Mouse (Mus musculus) mouse trophoblast stem cell (cell line): ENCODE data around the gene Aldh3b2.

Experiments
- in situ Hi-C, 2 experiments: fragments of 300-500 bp; cut with MseI, MboI; formaldehyde crosslinking; loops; 2 replicates in 1 of 2; 3 replicates in 1 of 2; pipeline ENCODE4 v1.15.1; 2025

The Aldh3b2 gene

GRCm38 (mm10) chr19:4005971-4006370 is 33.8 kb downstream of the Aldh3b2 start:
- in situ Hi-C loops: no loop called here

- in situ Hi-C loops: no loop called here
Observed at GRCm38 (mm10) chr19:4011086-4011485, 39.0 kb downstream of the Aldh3b2 start.

GRCm38 (mm10) chr19:4012432-4013022 is 40.4 kb downstream of the Aldh3b2 start, which contains the start of gene Ndufv1:
Gene Ndufv1 (minus strand): TSS chr19:4012806.
- in situ Hi-C loops: no loop called here

- in situ Hi-C loops: no loop called here
Observed at GRCm38 (mm10) chr19:4013066-4013465, 40.9 kb downstream of the Aldh3b2 start.

GRCm38 (mm10) chr19:4014802-4015201 is 42.7 kb downstream of the Aldh3b2 start:
- in situ Hi-C loops: loop anchor here in 1 of 2 experiments (5.0 kb wide), 1 partner anchor 37 kb away; no protein-coding TSS in a partner anchor

GRCm38 (mm10) chr19:4015635-4016034 is 43.5 kb downstream of the Aldh3b2 start:
- in situ Hi-C loops: loop anchor here in 1 of 2 experiments (5.0 kb wide), 1 partner anchor 37 kb away; no protein-coding TSS in a partner anchor

GRCm38 (mm10) chr19:4017921-4018587 is 45.9 kb downstream of the Aldh3b2 start:
- in situ Hi-C loops: loop anchor here in 1 of 2 experiments (5.0 kb wide), 1 partner anchor 34 kb away; no protein-coding TSS in a partner anchor

GRCm38 (mm10) chr19:4018743-4019583 is 46.8 kb downstream of the Aldh3b2 start:
- in situ Hi-C loops: loop anchor here in 1 of 2 experiments (5.0 kb wide), 1 partner anchor 33 kb away; no protein-coding TSS in a partner anchor

GRCm38 (mm10) chr19:4023185-4023584 is 51.1 kb downstream of the Aldh3b2 start:
- in situ Hi-C loops: no loop called here

GRCm38 (mm10) chr19:4027576-4027975 is 55.4 kb downstream of the Aldh3b2 start:
- in situ Hi-C loops: no loop called here
